Mouse (Mus musculus): Measurements from ENCODE around the gene Aox3.

Gene Aox3

GRCm38 (mm10) chr1:58194988-58195387 is 82.1 kb downstream of the Aox3 start:
- intact Hi-C loops (cut with DNase I) = no loop called here

- intact Hi-C loops (cut with DNase I) = no loop called here
Observed at GRCm38 (mm10) chr1:58195541-58195940, 82.6 kb downstream of the Aox3 start.

- intact Hi-C loops (cut with DNase I) = no loop called here
Observed at GRCm38 (mm10) chr1:58197023-58197422, 84.1 kb downstream of the Aox3 start.

- intact Hi-C loops (cut with DNase I) = no loop called here
Observed at GRCm38 (mm10) chr1:58198386-58198785, 85.5 kb downstream of the Aox3 start.

GRCm38 (mm10) chr1:58210203-58210602 is 97.3 kb downstream of the Aox3 start, which contains the start of gene Aox4:
Aox4 (plus strand) TSS chr1:58210397.
- intact Hi-C loops (cut with DNase I) = no loop called here

- intact Hi-C loops (cut with DNase I) = no loop called here
Observed at GRCm38 (mm10) chr1:58212805-58213204, 99.9 kb downstream of the Aox3 start.

- intact Hi-C loops (cut with DNase I) = no loop called here
Observed at GRCm38 (mm10) chr1:58213838-58214237, 100.9 kb downstream of the Aox3 start.

- intact Hi-C loops (cut with DNase I) = no loop called here
Observed at GRCm38 (mm10) chr1:58215353-58215752, 102.4 kb downstream of the Aox3 start.

GRCm38 (mm10) chr1:58215956-58216532 is 103.1 kb downstream of the Aox3 start:
- intact Hi-C loops (cut with DNase I) = no loop called here

- intact Hi-C loops (cut with DNase I) = no loop called here
Observed at GRCm38 (mm10) chr1:58221070-58221469, 108.1 kb downstream of the Aox3 start.

- intact Hi-C loops (cut with DNase I) = no loop called here
Observed at GRCm38 (mm10) chr1:58221879-58222278, 108.9 kb downstream of the Aox3 start.

GRCm38 (mm10) chr1:58228086-58228485 is 115.2 kb downstream of the Aox3 start:
- intact Hi-C loops (cut with DNase I) = no loop called here

- intact Hi-C loops (cut with DNase I) = no loop called here
Observed at GRCm38 (mm10) chr1:58228916-58229315, 116.0 kb downstream of the Aox3 start.

- intact Hi-C loops (cut with DNase I) = no loop called here
Observed at GRCm38 (mm10) chr1:58229774-58230173, 116.8 kb downstream of the Aox3 start.

- intact Hi-C loops (cut with DNase I) = no loop called here
Observed at GRCm38 (mm10) chr1:58230542-58230941, 117.6 kb downstream of the Aox3 start.

GRCm38 (mm10) chr1:58235405-58235804 is 122.5 kb downstream of the Aox3 start:
- intact Hi-C loops (cut with DNase I) = no loop called here

GRCm38 (mm10) chr1:58237527-58238299 is 124.8 kb downstream of the Aox3 start:
- intact Hi-C loops (cut with DNase I) = no loop called here

GRCm38 (mm10) chr1:58238440-58238839 is 125.5 kb downstream of the Aox3 start:
- intact Hi-C loops (cut with DNase I) = no loop called here

GRCm38 (mm10) chr1:58238961-58239360 is 126.0 kb downstream of the Aox3 start:
- intact Hi-C loops (cut with DNase I) = no loop called here

GRCm38 (mm10) chr1:58240347-58240746 is 127.4 kb downstream of the Aox3 start:
- intact Hi-C loops (cut with DNase I) = no loop called here

GRCm38 (mm10) chr1:58244487-58244886 is 131.6 kb downstream of the Aox3 start:
- intact Hi-C loops (cut with DNase I) = no loop called here

- intact Hi-C loops (cut with DNase I) = no loop called here
Observed at GRCm38 (mm10) chr1:58248518-58248917, 135.6 kb downstream of the Aox3 start.
